Mouse (Mus musculus) gastrocnemius, postnatal 10 days (tissue): ENCODE data around the gene Rasgrp2. TPM values are rescaled to one million over a fixed set of nuclear protein-coding genes. Genes with fewer than 3 reads are reported as not detected.

Experiments
- DNase-seq: peaks from one replicate; pipeline ENCODE4 v3.0.0; 2021; ENCODE audit warnings: mixed read lengths
- total RNA-seq, 2 experiments: library from RNA; stranded (reverse); gene quantifications; 2 replicates each; pipeline ENCODE4 v1.2.3; 2021

The Rasgrp2 gene
- total RNA-seq, 2 experiments from 2014 or later, result 30.5 to 31.4 TPM

GRCm38 (mm10) chr19:6407816-6408510 lies 8.8 kb downstream of the Rasgrp2 start:
- DNase-seq, result no peak

GRCm38 (mm10) chr19:6408749-6409148 lies 9.6 kb downstream of the Rasgrp2 start:
- DNase-seq, result no peak

GRCm38 (mm10) chr19:6409176-6409575 lies 10.0 kb downstream of the Rasgrp2 start:
- no peak for DNase-seq

GRCm38 (mm10) chr19:6409936-6410335 lies 10.8 kb downstream of the Rasgrp2 start:
- no peak for DNase-seq

GRCm38 (mm10) chr19:6412798-6413197 lies 13.7 kb downstream of the Rasgrp2 start:
- no peak for DNase-seq

- no peak for DNase-seq
Measured at GRCm38 (mm10) chr19:6415454-6415853, 16.3 kb downstream of the Rasgrp2 start.

- no peak for DNase-seq
Measured at GRCm38 (mm10) chr19:6416124-6416770, 17.1 kb downstream of the Rasgrp2 start.

- DNase-seq, result no peak
Measured at GRCm38 (mm10) chr19:6416894-6417761, 18.0 kb downstream of the Rasgrp2 start.

GRCm38 (mm10) chr19:6418233-6418879 lies 19.2 kb downstream of the Rasgrp2 start, which contains the start of gene Nrxn2:
Gene Nrxn2, plus strand, starts transcription at chr19:6418731.
- DNase-seq, result peak; percentile 92

- DNase-seq, result no peak
Measured at GRCm38 (mm10) chr19:6418984-6419692, 20.0 kb downstream of the Rasgrp2 start.

GRCm38 (mm10) chr19:6419805-6420310 lies 20.7 kb downstream of the Rasgrp2 start:
- DNase-seq, result no peak

- no peak for DNase-seq
Measured at GRCm38 (mm10) chr19:6420481-6421210, 21.5 kb downstream of the Rasgrp2 start.

- no peak for DNase-seq
Measured at GRCm38 (mm10) chr19:6421211-6421590, 22.1 kb downstream of the Rasgrp2 start.

- no peak for DNase-seq
Measured at GRCm38 (mm10) chr19:6422014-6422413, 22.9 kb downstream of the Rasgrp2 start.

- no peak for DNase-seq
Measured at GRCm38 (mm10) chr19:6423241-6423640, 24.1 kb downstream of the Rasgrp2 start.

GRCm38 (mm10) chr19:6424137-6424881 lies 25.2 kb downstream of the Rasgrp2 start:
- DNase-seq, result no peak

GRCm38 (mm10) chr19:6425595-6425994 lies 26.5 kb downstream of the Rasgrp2 start:
- DNase-seq, result no peak

GRCm38 (mm10) chr19:6426703-6427500 lies 27.8 kb downstream of the Rasgrp2 start:
- DNase-seq, result peak; percentile 60
